Mouse (Mus musculus) G1E (cell line): ENCODE data around the gene Gm28308.

Experiments
- CTCF ChIP-seq: IDR thresholded peaks from 2 replicates; pipeline ENCODE4 v1.5.1; 2012; ENCODE audit warnings: low read depth, low read length, inconsistent platforms, mixed read lengths
- GATA1 ChIP-seq: IDR thresholded peaks from 2 replicates; pipeline ENCODE4 v1.6.1; 2012; ENCODE audit warnings: borderline replicate concordance, low read length, inconsistent platforms, mixed read lengths
- GATA2 ChIP-seq: IDR thresholded peaks from 2 replicates; pipeline ENCODE4 v1.6.1; 2012; ENCODE audit warnings: low read depth, low read length, inconsistent platforms, borderline replicate concordance
- POLR2AphosphoS5 ChIP-seq: IDR thresholded peaks from 2 replicates; pipeline ENCODE4 v1.6.1; 2012; ENCODE audit warnings: low read depth, low read length, inconsistent platforms; ENCODE audit not compliant: insufficient replicate concordance
- TAL1 ChIP-seq: conservative IDR thresholded peaks from 2 replicates; pipeline ENCODE4 v1.6.1; 2012; ENCODE audit warnings: low read depth, low read length, inconsistent platforms, mixed read lengths

- TF ChIP-seq CTCF, result no peak
- TF ChIP-seq GATA1, result no peak
- no peak for TF ChIP-seq TAL1
- no peak for TF ChIP-seq POLR2AphosphoS5
- TF ChIP-seq GATA2, result no peak
Measured at GRCm38 (mm10) chr6:52248638-52249414, 35.7 kb upstream of the Gm28308 start.
